Mouse (Mus musculus) limb, embryonic 14.5 days (tissue): ENCODE measurements around the gene U2af2. TPM values are rescaled to one million over a fixed set of nuclear protein-coding genes. Genes with fewer than 3 reads are reported as not detected.
"Not testable (repeated sequence)": the region's sequence is repeated elsewhere in the genome, so short reads cannot be mapped to it uniquely, and the experiment has no call there.

Experiments used
- ATAC-seq: fragments of 200-750 bp; cut with Nextera tagmentation; 2 replicates; pipeline ENCODE4 v1.8.0; 2017; ENCODE audit warnings: low read depth, moderate number of reproducible peaks, moderate TSS enrichment; ENCODE audit not compliant: low FRiP score
- DNase-seq: peaks from one replicate; pipeline ENCODE4 v3.0.0-alpha.2; 2015; ENCODE audit warnings: low spot score
- H3K27ac ChIP-seq: fragments of 300-500 bp; sonication (generic); replicated peaks from 2 replicates; pipeline ENCODE4 v1.5.1; 2014; ENCODE audit warnings: low read depth, mild to moderate bottlenecking, low read length, moderate library complexity, mixed read lengths
- H3K27me3 ChIP-seq: fragments of 300-500 bp; sonication (generic); 2 replicates; pipeline ENCODE4 v1.6.1; 2014; ENCODE audit warnings: low read length, mixed read lengths; ENCODE audit not compliant: control insufficient read depth, insufficient read depth
- H3K36me3 ChIP-seq: fragments of 300-500 bp; sonication (generic); 2 replicates; pipeline ENCODE4 v1.6.1; 2014; ENCODE audit warnings: mild to moderate bottlenecking, low read length, moderate library complexity, mixed read lengths; ENCODE audit not compliant: control insufficient read depth, insufficient read depth
- H3K4me1 ChIP-seq: fragments of 300-500 bp; sonication (generic); 2 replicates; pipeline ENCODE4 v1.6.1; 2014; ENCODE audit warnings: antibody characterized with exemption, low read length, mixed read lengths; ENCODE audit not compliant: control insufficient read depth, insufficient read depth
- H3K4me2 ChIP-seq: fragments of 300-500 bp; sonication (generic); replicated peaks from 2 replicates; pipeline ENCODE4 v1.6.1; 2014; ENCODE audit warnings: low read depth, mild to moderate bottlenecking, low read length, moderate library complexity; ENCODE audit not compliant: severe bottlenecking
- H3K4me3 ChIP-seq: fragments of 300-500 bp; sonication (generic); replicated peaks from 2 replicates; pipeline ENCODE4 v1.5.1; 2014; ENCODE audit warnings: low read length
- H3K9ac ChIP-seq: fragments of 300-500 bp; sonication (generic); 2 replicates; pipeline ENCODE4 v1.6.1; 2014; ENCODE audit warnings: mild to moderate bottlenecking, low read depth, low read length, moderate library complexity; ENCODE audit not compliant: severe bottlenecking
- H3K9me3 ChIP-seq: fragments of 300-500 bp; sonication (generic); 2 replicates; pipeline ENCODE4 v1.6.1; 2016; ENCODE audit warnings: low read length; ENCODE audit not compliant: control insufficient read depth
- POLR2A ChIP-seq: fragments of 200-500 bp; IDR thresholded peaks from 2 replicates; pipeline ENCODE4 v1.8.0; 2012; ENCODE audit warnings: inconsistent platforms, mild to moderate bottlenecking, moderate library complexity, borderline replicate concordance; ENCODE audit not compliant: insufficient read depth, insufficient read length; ENCODE audit errors: extremely low read depth
- WGBS: fragments of 180-500 bp; shearing (Covaris S2); extraction: QIAGEN DNeasy Blood & Tissue Kit; methylation state at CpG from one replicate; pipeline ENCODE4 v1.1.7; 2014; 5-methylcytosine and 5-hydroxymethylcytosine counted together
- polyA plus RNA-seq, 2 experiments: library from polyadenylated mRNA; depleted of rRNA in 1 of 2; stranded (reverse) in 1 of 2; unstranded in 1 of 2; fragments of >200 nt; fragmentation: Nextera tagmentation in 1 of 2; extraction: Ambion mirVana in 1 of 2; gene quantifications; 2 replicates each; pipeline versions ENCODE4 v1.2.1 to v1.2.3; 2012 to 2014

U2af2 gene
- polyA plus RNA-seq, 2 experiments, result 123 to 431 TPM

DNA sequence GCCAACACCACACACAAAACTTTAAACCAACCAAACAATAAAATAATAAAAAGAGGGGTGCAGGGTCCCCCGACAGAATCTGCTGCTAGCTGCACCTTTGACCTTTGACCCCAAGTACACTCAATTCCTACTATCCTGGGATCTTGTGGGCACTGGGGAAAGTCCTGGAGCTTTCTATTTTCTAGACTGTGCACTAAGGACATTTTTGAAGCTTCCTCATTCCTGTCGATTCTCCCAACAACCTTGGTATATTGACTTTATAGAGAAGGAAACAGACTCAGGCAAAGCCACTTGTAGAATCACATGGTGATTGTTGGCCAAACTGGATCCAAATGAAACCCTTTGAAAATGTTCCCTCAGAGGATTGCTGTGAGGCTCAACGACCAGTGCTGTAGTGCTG, 45.9 kb upstream of the U2af2 start:
- Histone ChIP-seq H3K4me1 (peaks cover 10% of the 10 kb centered on the region), H3K27me3 (no peaks in the 10 kb centered on the region), H3K4me3 (peak overlapping the region; percentile 69), H3K9ac (peak overlapping the region; percentile 72; the same call in 1 of the 2 replicates), H3K9me3 (no peaks in the 10 kb centered on the region), H3K36me3 (peaks cover 20% of the 10 kb centered on the region), H3K27ac (peak overlapping the region; percentile 99), H3K4me2 (peak overlapping the region; percentile 56)
- ATAC-seq (no peak), DNase-seq (no peak)
- TF ChIP-seq POLR2A, result no peak
- 65% methylated on average over 3 of the region's 3 CpGs for WGBS

DNA sequence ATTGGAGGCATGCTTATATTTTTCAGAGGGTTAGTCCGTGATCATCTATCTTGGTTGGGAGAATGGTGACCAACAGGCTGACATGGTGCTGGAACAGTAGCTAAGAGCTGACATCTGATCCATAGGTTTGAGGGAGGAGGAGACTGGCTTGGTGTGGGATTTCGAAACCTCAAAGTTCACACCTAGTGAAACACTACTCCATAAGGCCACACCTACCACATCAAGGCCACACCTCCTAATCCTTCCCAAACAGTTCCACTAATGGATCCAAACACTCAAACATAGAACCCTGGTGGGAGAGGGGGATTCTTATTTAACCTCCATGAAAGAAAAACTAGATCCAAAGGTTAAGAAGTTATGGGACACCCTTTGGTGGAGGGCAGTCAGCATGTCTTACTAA, 45.0 kb upstream of the U2af2 start:
- Histone ChIP-seq H3K4me1 (peaks cover 17% of the 10 kb centered on the region), H3K9me3 (no peaks in the 10 kb centered on the region), H3K36me3 (peaks cover 11% of the 10 kb centered on the region), H3K9ac (no peak overlapping the region), H3K4me2 (no peak overlapping the region), H3K27me3 (no peaks in the 10 kb centered on the region), H3K27ac (no peak overlapping the region), H3K4me3 (no peak overlapping the region)
- DNase-seq (no peak), ATAC-seq (no peak)
- no peak for TF ChIP-seq POLR2A
- WGBS, result 99% methylated on average over 2 of the region's 2 CpGs

DNA sequence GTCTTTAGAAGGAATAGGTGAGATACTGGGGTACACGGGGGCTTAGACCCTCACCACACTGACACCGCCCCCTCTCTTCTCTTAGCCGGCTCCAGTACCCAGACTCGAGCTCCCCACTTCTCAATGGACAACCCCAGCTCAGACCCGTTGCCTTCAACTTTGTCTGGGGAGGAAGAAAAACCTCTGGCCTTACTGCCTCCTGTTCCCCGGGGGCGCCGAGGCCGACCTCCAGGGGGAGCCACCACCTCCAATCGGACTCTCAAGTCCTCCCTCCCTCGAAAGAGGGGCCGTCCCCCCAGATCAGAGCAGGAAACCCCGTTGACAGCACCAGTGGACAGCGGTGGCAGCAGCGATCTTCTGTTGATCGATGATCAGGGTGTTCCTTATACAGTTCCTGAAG, 44.6 kb upstream of the U2af2 start:
- Histone ChIP-seq H3K36me3 (peaks cover 11% of the 10 kb centered on the region), H3K4me2 (no peak overlapping the region), H3K4me1 (peaks cover 17% of the 10 kb centered on the region), H3K4me3 (no peak overlapping the region), H3K9ac (no peak overlapping the region), H3K27me3 (no peaks in the 10 kb centered on the region), H3K9me3 (no peaks in the 10 kb centered on the region), H3K27ac (no peak overlapping the region)
- 93% methylated on average over 16 of the region's 16 CpGs for WGBS
- no peak for TF ChIP-seq POLR2A
- no peak for DNase-seq
- no peak for ATAC-seq

DNA sequence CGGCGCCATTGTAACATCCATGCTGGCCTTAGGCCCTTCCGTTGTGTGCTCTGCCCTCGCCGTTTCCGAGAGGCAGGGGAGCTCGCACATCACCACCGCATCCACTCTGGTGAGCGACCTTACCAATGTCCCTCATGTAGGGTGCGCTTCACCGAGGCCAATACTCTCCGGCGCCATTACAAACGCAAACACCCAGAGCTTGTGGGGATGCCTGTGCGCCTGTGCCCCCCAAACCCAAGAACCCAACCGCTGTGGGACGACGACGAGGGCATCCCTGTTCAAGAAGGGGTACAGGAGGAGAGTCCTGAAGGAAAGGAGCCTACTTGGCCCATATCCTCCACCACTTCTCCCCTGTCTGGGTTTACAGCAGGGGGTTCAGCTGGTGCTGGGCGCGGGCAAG, 44.0 kb upstream of the U2af2 start:
- Histone ChIP-seq H3K27ac (no peak overlapping the region), H3K4me1 (peaks cover 17% of the 10 kb centered on the region), H3K9ac (no peak overlapping the region), H3K4me3 (no peak overlapping the region), H3K4me2 (no peak overlapping the region), H3K27me3 (no peaks in the 10 kb centered on the region), H3K36me3 (peaks cover 11% of the 10 kb centered on the region), H3K9me3 (no peaks in the 10 kb centered on the region)
- no peak for DNase-seq
- no peak for TF ChIP-seq POLR2A
- ATAC-seq, result no peak
- 97% methylated on average over 21 of the region's 21 CpGs for WGBS

DNA sequence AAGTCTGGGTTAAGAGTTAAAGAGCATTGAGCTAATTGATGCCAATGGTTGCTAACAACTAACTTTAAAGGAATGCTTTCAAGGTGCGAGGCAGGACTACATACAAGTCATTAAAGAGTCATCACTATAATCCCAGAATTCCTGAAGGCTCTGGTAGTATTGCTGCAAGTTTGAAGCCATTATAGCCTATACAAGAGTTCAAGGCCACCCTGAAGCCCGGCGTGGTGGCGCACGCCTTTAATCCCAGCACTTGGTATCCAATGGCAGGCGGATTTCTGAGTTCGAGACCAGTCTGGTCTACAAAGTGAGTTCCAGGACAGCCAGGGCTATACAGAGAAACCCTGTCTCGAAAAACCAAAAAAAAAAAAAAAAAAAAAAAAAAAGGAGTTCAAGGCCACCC, 42.4 kb upstream of the U2af2 start:
- Histone ChIP-seq H3K4me2 (peak overlapping the region; percentile 50), H3K9ac (peak overlapping the region; percentile 93; the same call in 1 of the 2 replicates), H3K36me3 (peaks cover 26% of the 10 kb centered on the region), H3K4me3 (peak overlapping the region; percentile 90), H3K4me1 (peaks cover 15% of the 10 kb centered on the region), H3K27ac (peak overlapping the region; percentile 95)
- H3K27me3 ChIP-seq, H3K9me3 ChIP-seq, ATAC-seq, DNase-seq: not testable (repeated sequence)
- WGBS, result 20% methylated on average over 8 of the region's 8 CpGs
